Mouse (Mus musculus): Measurements from ENCODE around the gene Bcan.

DNA sequence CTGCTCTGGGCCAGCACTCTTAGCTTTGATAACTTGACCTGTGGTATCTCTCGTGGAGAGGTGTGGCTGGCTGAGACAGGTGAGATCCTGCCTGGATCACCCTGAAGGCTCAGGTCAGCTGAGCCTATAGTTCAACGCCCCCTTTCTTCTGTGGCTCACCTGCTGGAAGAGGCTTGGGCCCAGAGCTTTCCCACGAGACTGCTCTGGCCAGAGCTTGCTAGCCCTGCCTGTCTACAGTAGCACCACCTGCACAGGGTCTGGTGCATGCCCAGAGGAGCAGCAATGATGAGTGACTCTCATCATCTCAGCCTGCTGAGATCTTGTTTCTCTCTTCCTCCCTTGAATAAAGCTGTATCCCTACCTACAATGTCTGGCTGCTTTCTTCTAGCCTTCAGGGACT, 19.9 kb downstream of the Bcan start:
- TF ChIP-seq POLR2A (IDR thresholded peaks at IDR 0.05; ENCODE audit: low read depth, low read length), result no peak
- no peak for TF ChIP-seq CTCF (IDR thresholded peaks at IDR 0.05; ENCODE audit: borderline replicate concordance, insufficient read depth, low read length)

Measured in embryonic fibroblast, embryonic 13.5 days (primary cell).